Mouse (Mus musculus) liver, embryonic 14.5 days (tissue): Measurements from ENCODE around the gene Hrasls. TPM values are rescaled to one million over a fixed set of nuclear protein-coding genes. Genes with fewer than 3 reads are reported as not detected.

Experiments used
- ATAC-seq: fragments of 200-750 bp; cut with Nextera tagmentation; 2 replicates; pipeline ENCODE4 v1.8.0; 2017; ENCODE audit warnings: moderate number of reproducible peaks, mild to moderate bottlenecking, moderate library complexity; ENCODE audit not compliant: insufficient read depth
- DNase-seq, 3 experiments: peaks; one replicate each; pipeline ENCODE4 v3.0.0-alpha.2; 2012 to 2013; ENCODE audit warnings: low read depth in 3 of 3, low spot score in 3 of 3
- H3K27ac ChIP-seq: fragments of 300-500 bp; sonication (generic); 2 replicates; pipeline ENCODE4 v1.5.1; 2014; ENCODE audit warnings: moderate library complexity, mild to moderate bottlenecking, control low read depth, inconsistent platforms
- H3K27me3 ChIP-seq: fragments of 300-500 bp; sonication (generic); 2 replicates; pipeline ENCODE4 v1.6.1; 2014; ENCODE audit warnings: mild to moderate bottlenecking, low read length, moderate library complexity; ENCODE audit not compliant: control insufficient read depth, insufficient read depth
- H3K36me3 ChIP-seq: fragments of 300-500 bp; sonication (generic); replicated peaks from 2 replicates; pipeline ENCODE4 v1.6.1; 2014; ENCODE audit warnings: low read depth; ENCODE audit not compliant: control insufficient read depth, insufficient read depth
- H3K4me1 ChIP-seq, 2 experiments: fragments of 200-500 bp in 1 of 2; fragments of 300-500 bp in 1 of 2; sonication (generic) in 1 of 2; replicated peaks; 2 replicates each; pipeline ENCODE4 v1.6.1; 2012 to 2014; ENCODE audit warnings: antibody characterized with exemption in 1 of 2, inconsistent platforms in 1 of 2, low read length in 1 of 2; ENCODE audit not compliant: control insufficient read depth in 2 of 2, insufficient read depth in 2 of 2
- H3K4me2 ChIP-seq: fragments of 300-500 bp; sonication (generic); 2 replicates; pipeline ENCODE4 v1.6.1; 2014; ENCODE audit warnings: low read depth, mild to moderate bottlenecking, control low read depth, moderate library complexity
- H3K4me3 ChIP-seq, 2 experiments: fragments of 200-500 bp in 1 of 2; fragments of 300-500 bp in 1 of 2; sonication (generic) in 1 of 2; 2 replicates each; pipeline ENCODE4 v1.5.1; 2012 to 2014; ENCODE audit warnings: low read depth in 2 of 2, low read length in 2 of 2, mild to moderate bottlenecking in 2 of 2, control low read depth in 1 of 2, inconsistent platforms in 1 of 2, moderate library complexity in 1 of 2; ENCODE audit not compliant: insufficient read depth in 1 of 2
- H3K9ac ChIP-seq: fragments of 300-500 bp; sonication (generic); replicated peaks from 2 replicates; pipeline ENCODE4 v1.6.1; 2014; ENCODE audit warnings: mild to moderate bottlenecking, control low read depth, moderate library complexity
- H3K9me3 ChIP-seq: fragments of 300-500 bp; sonication (generic); 2 replicates; pipeline ENCODE4 v1.6.1; 2016; ENCODE audit warnings: low read length, mixed read lengths; ENCODE audit not compliant: control insufficient read depth
- CTCF ChIP-seq: IDR thresholded peaks from 2 replicates; pipeline ENCODE4 v1.5.1; 2016; ENCODE audit warnings: antibody characterized with exemption, low read depth, control low read depth
- EP300 ChIP-seq: IDR thresholded peaks from 2 replicates; pipeline ENCODE4 v1.6.1; 2016; ENCODE audit warnings: antibody characterized with exemption, low read depth
- WGBS: fragments of 180-500 bp; shearing (Covaris S2); extraction: QIAGEN DNeasy Blood & Tissue Kit; methylation state at CpG from one replicate; pipeline ENCODE4 v1.1.7; 2014; ENCODE audit not compliant: insufficient replicate concordance; 5-methylcytosine and 5-hydroxymethylcytosine counted together
- polyA plus RNA-seq, 2 experiments: library from polyadenylated mRNA; depleted of rRNA in 1 of 2; stranded (reverse) in 1 of 2; unstranded in 1 of 2; fragments of >200 nt; fragmentation: Nextera tagmentation in 1 of 2; extraction: Ambion mirVana in 1 of 2; gene quantifications; 2 replicates each; pipeline versions ENCODE4 v1.2.1 to v1.2.3; 2012 to 2014

The Hrasls gene
- polyA plus RNA-seq, 2 experiments, result 0.02 to 0.04 TPM

- 54% methylated on average over 5 of the region's 5 CpGs for WGBS
- ATAC-seq (no peak), DNase-seq (no peak)
- Histone ChIP-seq H3K27ac (no peak overlapping the region), H3K36me3 (no peaks in the 10 kb centered on the region), H3K4me3 (no peak overlapping the region), H3K9ac (no peak overlapping the region), H3K27me3 (no peaks in the 10 kb centered on the region), H3K9me3 (no peaks in the 10 kb centered on the region), H3K4me2 (no peak overlapping the region), H3K4me1 (no peaks in the 10 kb centered on the region)
- TF ChIP-seq CTCF, result no peak
- TF ChIP-seq EP300, result no peak
These were observed 26.5 kb downstream of the Hrasls start for GRCm38 (mm10) chr16:29235951-29236350.

- 61% methylated on average over 4 of the region's 4 CpGs for WGBS
- H3K4me2 ChIP-seq, result no peak overlapping the region
- H3K4me3 ChIP-seq, result no peak overlapping the region
- no peak overlapping the region for H3K9ac ChIP-seq
- DNase-seq (no peak), ATAC-seq (no peak)
- H3K36me3 ChIP-seq, result no peaks in the 10 kb centered on the region
- H3K4me1 ChIP-seq, result no peaks in the 10 kb centered on the region
- no peak overlapping the region for H3K27ac ChIP-seq
- H3K9me3 ChIP-seq, result no peaks in the 10 kb centered on the region
- no peak for TF ChIP-seq CTCF
- H3K27me3 ChIP-seq, result no peaks in the 10 kb centered on the region
These were observed 44.8 kb downstream of the Hrasls start for GRCm38 (mm10) chr16:29254325-29254724.

Other genes starting within 250 kb of the Hrasls start
- 0.01 TPM in 1 of 2 replicates, not detected in the other for gene Atp13a5, start 169.0 kb downstream of the Hrasls start, polyA plus RNA-seq (2012; rRNA removed)
- not detected in 2 replicates for gene Atp13a5, start 169.0 kb downstream of the Hrasls start, polyA plus RNA-seq (2014; fragmentation: Nextera tagmentation; extraction: Ambion mirVana)